Mouse (Mus musculus) hindbrain, embryonic 10.5 days (tissue): ENCODE results near the gene Il31ra. TPM values are rescaled to one million over a fixed set of nuclear protein-coding genes. Genes with fewer than 3 reads are reported as not detected.

Experiments
- DNase-seq: peaks from one replicate; pipeline ENCODE4 v3.0.0-alpha.2; 2017; ENCODE audit warnings: low spot score
- H3K27ac ChIP-seq: fragments of 300-500 bp; sonication (generic); 2 replicates; pipeline ENCODE4 v1.5.1; 2016; ENCODE audit warnings: mild to moderate bottlenecking, moderate library complexity
- H3K27me3 ChIP-seq: fragments of 300-500 bp; sonication (generic); 2 replicates; pipeline ENCODE4 v1.6.1; 2016; ENCODE audit warnings: mild to moderate bottlenecking; ENCODE audit not compliant: poor library complexity, insufficient read depth, severe bottlenecking
- H3K36me3 ChIP-seq: fragments of 300-500 bp; sonication (generic); 2 replicates; pipeline ENCODE4 v1.6.1; 2016; ENCODE audit warnings: mild to moderate bottlenecking, moderate library complexity
- H3K4me1 ChIP-seq: fragments of 300-500 bp; sonication (generic); replicated peaks from 2 replicates; pipeline ENCODE4 v1.6.1; 2016; ENCODE audit warnings: mild to moderate bottlenecking
- H3K4me3 ChIP-seq: fragments of 300-500 bp; sonication (generic); 2 replicates; pipeline ENCODE4 v1.5.1; 2016; ENCODE audit warnings: mild to moderate bottlenecking, moderate library complexity
- H3K9me3 ChIP-seq: fragments of 300-500 bp; sonication (generic); 2 replicates; pipeline ENCODE4 v1.6.1; 2016; ENCODE audit warnings: mild to moderate bottlenecking, moderate library complexity
- WGBS: fragments of 180-500 bp; shearing (Covaris S2); methylation state at CpG from one replicate; pipeline ENCODE4 v1.1.7; 2016; 5-methylcytosine and 5-hydroxymethylcytosine counted together
- polyA plus RNA-seq: library from polyadenylated mRNA; unstranded; fragments of >200 nt; fragmentation: Nextera tagmentation; extraction: Ambion mirVana; gene quantifications from 2 replicates; pipeline ENCODE4 v1.2.1, GENCODE M21; 2016

Gene Il31ra
- polyA plus RNA-seq, 1 experiment from 2014 or later, result not detected

- no peaks in the 10 kb centered on the region for H3K36me3 ChIP-seq
- DNase-seq, result no peak
- H3K27me3 ChIP-seq, result no peaks in the 10 kb centered on the region
- no peak overlapping the region for H3K27ac ChIP-seq
- WGBS, result 72% methylated on average over 1 of the region's 1 CpGs
- H3K4me1 ChIP-seq, result no peaks in the 10 kb centered on the region
- no peak overlapping the region for H3K4me3 ChIP-seq
- H3K9me3 ChIP-seq, result peaks cover 9% of the 10 kb centered on the region; the same call in 1 of the 2 replicates
Observed at GRCm38 (mm10) chr13:112514546-112514945, 79.6 kb downstream of the Il31ra start.

GRCm38 (mm10) chr13:112512824-112513223, 81.3 kb downstream of the Il31ra start:
- no peaks in the 10 kb centered on the region for H3K27me3 ChIP-seq
- H3K36me3 ChIP-seq, result peaks cover 1% of the 10 kb centered on the region; the same call in 1 of the 2 replicates
- no peaks in the 10 kb centered on the region for H3K4me1 ChIP-seq
- WGBS, result 91% methylated on average over 5 of the region's 5 CpGs
- DNase-seq, result no peak
- H3K9me3 ChIP-seq, result peaks cover 3% of the 10 kb centered on the region; the same call in 1 of the 2 replicates
- H3K4me3 ChIP-seq, result no peak overlapping the region
- H3K27ac ChIP-seq, result no peak overlapping the region

GRCm38 (mm10) chr13:112511810-112512209, 82.3 kb downstream of the Il31ra start:
- H3K27me3 ChIP-seq, result no peaks in the 10 kb centered on the region
- no peak overlapping the region for H3K4me3 ChIP-seq
- no peaks in the 10 kb centered on the region for H3K9me3 ChIP-seq
- H3K27ac ChIP-seq, result no peak overlapping the region
- peaks cover 8% of the 10 kb centered on the region for H3K36me3 ChIP-seq
- DNase-seq, result no peak
- H3K4me1 ChIP-seq, result no peaks in the 10 kb centered on the region
- WGBS, result 90% methylated on average over 7 of the region's 7 CpGs

- DNase-seq, result no peak
- no peaks in the 10 kb centered on the region for H3K4me1 ChIP-seq
- H3K4me3 ChIP-seq, result no peak overlapping the region
- H3K36me3 ChIP-seq, result peaks cover 14% of the 10 kb centered on the region
- H3K27me3 ChIP-seq, result no peaks in the 10 kb centered on the region
- H3K27ac ChIP-seq, result no peak overlapping the region
- H3K9me3 ChIP-seq, result no peaks in the 10 kb centered on the region
- 93% methylated on average over 11 of the region's 11 CpGs for WGBS
Observed at GRCm38 (mm10) chr13:112511261-112511660, 82.9 kb downstream of the Il31ra start.

GRCm38 (mm10) chr13:112510437-112511212, 83.5 kb downstream of the Il31ra start:
- Histone ChIP-seq H3K27ac (no peak overlapping the region), H3K4me1 (no peaks in the 10 kb centered on the region), H3K36me3 (peaks cover 20% of the 10 kb centered on the region), H3K4me3 (no peak overlapping the region), H3K27me3 (no peaks in the 10 kb centered on the region), H3K9me3 (no peaks in the 10 kb centered on the region)
- WGBS, result 95% methylated on average over 19 of the region's 19 CpGs
- DNase-seq, result no peak

- Histone ChIP-seq H3K36me3 (peaks cover 32% of the 10 kb centered on the region), H3K4me3 (no peak overlapping the region), H3K4me1 (no peaks in the 10 kb centered on the region), H3K27me3 (no peaks in the 10 kb centered on the region), H3K27ac (no peak overlapping the region), H3K9me3 (no peaks in the 10 kb centered on the region)
- DNase-seq, result peak; percentile 54
- 39% methylated on average over 4 of the region's 4 CpGs for WGBS
Observed at GRCm38 (mm10) chr13:112509465-112509864, 84.7 kb downstream of the Il31ra start.

GRCm38 (mm10) chr13:112508487-112508886, 85.7 kb downstream of the Il31ra start:
- no peaks in the 10 kb centered on the region for H3K9me3 ChIP-seq
- H3K27me3 ChIP-seq, result no peaks in the 10 kb centered on the region
- H3K36me3 ChIP-seq, result peaks cover 42% of the 10 kb centered on the region
- H3K27ac ChIP-seq, result no peak overlapping the region
- no peak overlapping the region for H3K4me3 ChIP-seq
- H3K4me1 ChIP-seq, result no peaks in the 10 kb centered on the region
- WGBS, result 90% methylated on average over 5 of the region's 5 CpGs
- DNase-seq, result no peak

GRCm38 (mm10) chr13:112507691-112508090, 86.5 kb downstream of the Il31ra start:
- no peak overlapping the region for H3K4me3 ChIP-seq
- WGBS, result 88% methylated on average over 13 of the region's 13 CpGs
- no peak for DNase-seq
- H3K9me3 ChIP-seq, result no peaks in the 10 kb centered on the region
- H3K36me3 ChIP-seq, result peaks cover 50% of the 10 kb centered on the region
- no peaks in the 10 kb centered on the region for H3K27me3 ChIP-seq
- no peak overlapping the region for H3K27ac ChIP-seq
- H3K4me1 ChIP-seq, result no peaks in the 10 kb centered on the region

GRCm38 (mm10) chr13:112506766-112507165, 87.4 kb downstream of the Il31ra start:
- Histone ChIP-seq H3K27me3 (no peaks in the 10 kb centered on the region), H3K4me1 (no peaks in the 10 kb centered on the region), H3K9me3 (no peaks in the 10 kb centered on the region), H3K27ac (no peak overlapping the region), H3K36me3 (peaks cover 55% of the 10 kb centered on the region), H3K4me3 (no peak overlapping the region)
- WGBS, result 93% methylated on average over 13 of the region's 13 CpGs
- no peak for DNase-seq

GRCm38 (mm10) chr13:112505436-112505835, 88.7 kb downstream of the Il31ra start:
- DNase-seq, result no peak
- 91% methylated on average over 6 of the region's 6 CpGs for WGBS
- no peak overlapping the region for H3K27ac ChIP-seq

GRCm38 (mm10) chr13:112503846-112504245, 90.3 kb downstream of the Il31ra start:
- Histone ChIP-seq H3K36me3 (peaks cover 83% of the 10 kb centered on the region), H3K27ac (no peak overlapping the region), H3K27me3 (no peaks in the 10 kb centered on the region), H3K9me3 (no peaks in the 10 kb centered on the region), H3K4me1 (no peaks in the 10 kb centered on the region), H3K4me3 (no peak overlapping the region)
- 96% methylated on average over 13 of the region's 13 CpGs for WGBS
- DNase-seq, result no peak

More at GRCm38 (mm10) chr13:112505436-112505835, 88.7 kb downstream of the Il31ra start:
- H3K9me3 ChIP-seq, result no peaks in the 10 kb centered on the region
- H3K4me1 ChIP-seq, result no peaks in the 10 kb centered on the region
- H3K4me3 ChIP-seq, result no peak overlapping the region
- H3K36me3 ChIP-seq, result peaks cover 67% of the 10 kb centered on the region
- H3K27me3 ChIP-seq, result no peaks in the 10 kb centered on the region

GRCm38 (mm10) chr13:112500466-112500865, 93.7 kb downstream of the Il31ra start:
- Histone ChIP-seq H3K4me3 (no peak overlapping the region), H3K27me3 (no peaks in the 10 kb centered on the region), H3K36me3 (peaks cover 92% of the 10 kb centered on the region), H3K27ac (no peak overlapping the region), H3K4me1 (no peaks in the 10 kb centered on the region), H3K9me3 (no peaks in the 10 kb centered on the region)
- no peak for DNase-seq
- WGBS, result 91% methylated on average over 9 of the region's 9 CpGs

- H3K27ac ChIP-seq, result no peak overlapping the region
- no peaks in the 10 kb centered on the region for H3K4me1 ChIP-seq
- H3K4me3 ChIP-seq, result no peak overlapping the region
- H3K27me3 ChIP-seq, result no peaks in the 10 kb centered on the region
- no peak for DNase-seq
- WGBS, result 95% methylated on average over 4 of the region's 4 CpGs
- peaks cover 92% of the 10 kb centered on the region for H3K36me3 ChIP-seq
- no peaks in the 10 kb centered on the region for H3K9me3 ChIP-seq
Observed at GRCm38 (mm10) chr13:112500027-112500426, 94.1 kb downstream of the Il31ra start.
